Mouse (Mus musculus) left cerebral cortex, postnatal 25 days (tissue): ENCODE measurements around the gene Gm17577. TPM values are rescaled to one million over a fixed set of nuclear protein-coding genes. Genes with fewer than 3 reads are reported as not detected.
"Not testable (repeated sequence)": the region's sequence is repeated elsewhere in the genome, so short reads cannot be mapped to it uniquely, and the experiment has no call there.

Experiments
- DNase-seq, 2 experiments: peaks; one replicate each; pipeline ENCODE4 v3.0.0; 2022; ENCODE audit warnings: low spot score in 2 of 2, mixed read lengths in 1 of 2
- intact Hi-C: fragments of 180-260 bp; cut with DNase I; formaldehyde crosslinking; loops from one replicate; pipeline ENCODE4 v1.15.1; 2025
- total RNA-seq, 2 experiments: library from RNA; stranded (reverse); gene quantifications; 2 replicates each; pipeline ENCODE4 v1.2.3; 2021

Gm17577 gene
- not detected for total RNA-seq

DNA sequence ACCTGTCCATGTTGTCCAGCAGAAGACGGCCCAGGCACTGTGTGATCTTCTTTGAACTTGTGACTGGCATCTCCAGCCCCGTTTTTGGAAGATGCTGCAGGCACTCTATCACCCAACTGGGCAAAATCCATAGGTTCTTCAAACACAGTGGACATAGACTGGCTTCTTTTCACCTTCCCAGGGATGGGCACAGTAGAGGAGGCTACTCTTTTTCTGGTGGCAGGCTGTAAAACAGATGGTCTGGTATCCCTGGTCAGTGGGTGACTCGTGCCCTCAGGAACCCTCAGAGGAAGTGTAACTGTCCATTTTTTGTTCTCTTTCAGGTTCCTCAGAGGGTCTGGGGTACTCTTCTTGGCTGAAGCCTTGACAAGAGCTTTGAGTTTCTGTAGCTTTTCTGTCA is at the start of gene Gm17577:
Gm17577 (minus strand) TSS at position 101 of the 400 bp plus-strand sequence.
- intact Hi-C loops, DNase-seq: not testable (repeated sequence)

DNA sequence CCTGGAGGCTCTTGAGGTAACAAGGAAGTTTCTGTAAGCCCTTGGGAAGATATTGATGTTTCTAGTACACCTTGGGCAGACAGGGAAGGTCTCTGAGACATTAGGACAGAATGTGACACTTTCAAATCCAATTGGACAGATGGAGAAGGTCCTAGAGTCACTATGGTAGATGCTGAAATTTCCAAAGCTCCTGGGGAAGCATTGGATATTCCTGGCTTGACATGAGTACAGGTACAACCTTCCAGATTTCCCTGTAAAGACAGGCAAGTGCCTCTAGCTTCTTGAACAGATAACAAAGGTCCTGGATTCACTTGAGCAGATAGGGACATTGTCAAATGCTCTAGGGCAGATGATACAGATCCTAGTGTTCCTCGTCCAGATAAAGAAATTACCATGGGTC is 24.3 kb downstream of the Gm17577 start, which contains the start of gene Srsx:
Srsx (minus strand) TSS at position 101 of the 400 bp plus-strand sequence.
- DNase-seq, intact Hi-C loops: not testable (repeated sequence)

Other genes with a start within 250 kb of the Gm17577 start
- not detected for gene Gm17521, start 217.2 kb downstream of the Gm17577 start, total RNA-seq
- 1 to 10 TPM; 4.4 to 5.7 TPM for gene Cldn34c1, start 143.4 kb downstream of the Gm17577 start, total RNA-seq
- gene Srsx, start 24.4 kb downstream of the Gm17577 start, total RNA-seq, result not detected